Mouse (Mus musculus): ENCODE results near the gene Cenpm.

DNA sequence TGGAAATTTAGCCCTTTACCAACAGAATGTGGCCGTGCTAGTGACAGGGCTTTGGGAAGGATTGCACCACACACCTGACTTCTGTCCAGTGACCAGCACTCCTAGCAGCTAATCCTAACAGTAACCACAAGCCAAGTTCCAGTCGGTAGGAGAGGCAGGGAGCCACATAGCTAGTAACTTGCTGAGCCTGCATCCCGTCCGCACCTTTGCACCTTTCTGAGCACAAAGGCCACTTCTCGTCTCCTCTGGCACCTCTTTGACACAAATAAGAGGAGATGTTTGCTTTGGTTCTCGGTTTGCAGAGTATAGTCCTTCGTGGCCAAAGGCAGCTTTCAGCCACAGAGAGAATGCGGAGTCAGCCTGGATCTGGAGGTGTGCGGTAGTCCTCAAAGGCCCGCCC is 59.9 kb downstream of the Cenpm start:
- no peak for TF ChIP-seq CTCF (IDR thresholded peaks at IDR 0.05; ENCODE audit: control insufficient read depth, insufficient read depth, insufficient read length)
- no peak for TF ChIP-seq MYOD1 (IDR thresholded peaks at IDR 0.05; ENCODE audit: control insufficient read depth, insufficient read length, low read depth)
- TF ChIP-seq MAX (IDR thresholded peaks at IDR 0.05) = no peak
- TF ChIP-seq FOSL1 (IDR thresholded peaks at IDR 0.05; ENCODE audit: insufficient read depth, low read length, poor library complexity, severe bottlenecking) = no peak
- no peak for TF ChIP-seq MYOG (IDR thresholded peaks at IDR 0.05; ENCODE audit: control insufficient read depth, extremely low read depth, insufficient read length)
- TF ChIP-seq USF1 (IDR thresholded peaks at IDR 0.05; ENCODE audit: low read depth) = no peak
- TF ChIP-seq CEBPB (IDR thresholded peaks at IDR 0.05; ENCODE audit: low read depth) = no peak
